Mouse (Mus musculus) adrenal gland, adult 8-10 months (tissue): ENCODE data around the gene Micu2. TPM values are rescaled to one million over a fixed set of nuclear protein-coding genes. Genes with fewer than 3 reads are reported as not detected.

Experiments
- DNase-seq: peaks from one replicate; pipeline ENCODE4 v3.0.0; 2022
- total RNA-seq, 4 experiments: library from RNA; stranded (reverse); gene quantifications; 2 replicates each; pipeline ENCODE4 v1.2.4; 2022

The Micu2 gene
- total RNA-seq = 10 to 100 TPM; 67.9 to 83.7 (median 74.7) TPM

- peak; percentile 79 for DNase-seq
Observed at GRCm38 (mm10) chr14:57998526-57999401, at the start of gene Micu2. Gene Micu2, minus strand, starts transcription at chr14:57999262.

- DNase-seq = no peak
Observed at GRCm38 (mm10) chr14:58046639-58047284, 47.7 kb upstream of the Micu2 start.

GRCm38 (mm10) chr14:58036174-58036573 is 37.1 kb upstream of the Micu2 start:
- DNase-seq = no peak

- peak; percentile 26 for DNase-seq
Observed at GRCm38 (mm10) chr14:58034567-58034966, 35.5 kb upstream of the Micu2 start.

- DNase-seq = no peak
Observed at GRCm38 (mm10) chr14:58018869-58019268, 19.8 kb upstream of the Micu2 start.

GRCm38 (mm10) chr14:58003852-58004251 is 4.8 kb upstream of the Micu2 start:
- no peak for DNase-seq

- no peak for DNase-seq
Observed at GRCm38 (mm10) chr14:58002161-58002560, 3.1 kb upstream of the Micu2 start.

- DNase-seq = no peak
Observed at GRCm38 (mm10) chr14:57999402-57999734, 306 bp upstream of the Micu2 start.

- DNase-seq = no peak
Observed at GRCm38 (mm10) chr14:57997431-57997830, 1.6 kb downstream of the Micu2 start.

- no peak for DNase-seq
Observed at GRCm38 (mm10) chr14:57996210-57996609, 2.9 kb downstream of the Micu2 start.

GRCm38 (mm10) chr14:57991761-57992160 is 7.3 kb downstream of the Micu2 start:
- DNase-seq = no peak

- no peak for DNase-seq
Observed at GRCm38 (mm10) chr14:57989162-57989561, 9.9 kb downstream of the Micu2 start.

- DNase-seq = no peak
Observed at GRCm38 (mm10) chr14:57985780-57986179, 13.3 kb downstream of the Micu2 start.

GRCm38 (mm10) chr14:57982450-57982849 is 16.6 kb downstream of the Micu2 start:
- DNase-seq = no peak

GRCm38 (mm10) chr14:57981720-57982418 is 17.2 kb downstream of the Micu2 start:
- no peak for DNase-seq

GRCm38 (mm10) chr14:57980776-57981175 is 18.3 kb downstream of the Micu2 start:
- DNase-seq = no peak

- peak; percentile 22 for DNase-seq
Observed at GRCm38 (mm10) chr14:57980179-57980578, 18.9 kb downstream of the Micu2 start.

- DNase-seq = no peak
Observed at GRCm38 (mm10) chr14:57978144-57978543, 20.9 kb downstream of the Micu2 start.

- DNase-seq = no peak
Observed at GRCm38 (mm10) chr14:57975656-57976055, 23.4 kb downstream of the Micu2 start.

- DNase-seq = no peak
Observed at GRCm38 (mm10) chr14:57971986-57972525, 27.0 kb downstream of the Micu2 start.

GRCm38 (mm10) chr14:57968873-57969272 is 30.2 kb downstream of the Micu2 start:
- DNase-seq = no peak

GRCm38 (mm10) chr14:57967080-57967797 is 31.8 kb downstream of the Micu2 start:
- DNase-seq = no peak
